Mouse (Mus musculus): ENCODE measurements at regions not wholly inside any gene's neighbourhood (a gene's known extent, or its start where the extent isn't known, plus 50 kb on each side); places are given as distances from the start of the nearest gene placed in this dataset.

DNA sequence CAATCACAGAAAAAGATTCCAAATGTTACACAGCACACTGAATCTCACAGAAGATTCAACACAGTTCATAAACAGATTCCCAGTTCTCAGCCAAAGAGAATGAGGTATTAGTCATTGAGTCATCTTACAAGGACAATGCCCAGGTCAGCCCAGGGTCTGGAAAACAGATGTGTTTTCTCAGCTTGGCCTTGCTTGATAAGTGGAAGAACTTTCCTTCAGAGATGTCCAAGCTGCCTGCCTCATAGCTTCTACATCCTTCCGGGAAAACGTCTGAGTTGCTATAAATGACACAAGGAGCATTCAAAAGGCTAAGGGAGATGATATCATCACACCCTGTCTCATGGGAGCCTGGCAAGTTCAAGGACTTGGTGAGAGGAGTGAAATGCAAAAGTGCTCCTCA is 139.9 kb upstream of the Pdzrn3 start:
- Histone ChIP-seq H3K27me3 (ENCODE audit: control insufficient read depth, insufficient read depth, low read length) (no peaks in the 10 kb centered on the region), H3K4me2 (replicated peaks; ENCODE audit: low read depth, low read length) (no peak overlapping the region), H3K4me3 (ENCODE audit: low read depth, low read length) (no peak overlapping the region), H3K4me1 (ENCODE audit: control insufficient read depth, insufficient read depth, low read length) (peaks cover 9% of the 10 kb centered on the region; the same call in 1 of the 2 replicates), H3K9ac (replicated peaks; ENCODE audit: low read depth, low read length) (no peak overlapping the region), H3K27ac (ENCODE audit: low read length) (no peak overlapping the region), H3K36me3 (ENCODE audit: control insufficient read depth, insufficient read depth, low read length) (no peaks in the 10 kb centered on the region), H3K9me3 (ENCODE audit: control insufficient read depth, low read depth, low read length) (no peaks in the 10 kb centered on the region)
- WGBS, result 39% methylated on average over 2 of the region's 2 CpGs
- ATAC-seq (ENCODE audit: insufficient number of reproducible peaks, insufficient read depth, low FRiP score, low read depth), result no peak

DNA sequence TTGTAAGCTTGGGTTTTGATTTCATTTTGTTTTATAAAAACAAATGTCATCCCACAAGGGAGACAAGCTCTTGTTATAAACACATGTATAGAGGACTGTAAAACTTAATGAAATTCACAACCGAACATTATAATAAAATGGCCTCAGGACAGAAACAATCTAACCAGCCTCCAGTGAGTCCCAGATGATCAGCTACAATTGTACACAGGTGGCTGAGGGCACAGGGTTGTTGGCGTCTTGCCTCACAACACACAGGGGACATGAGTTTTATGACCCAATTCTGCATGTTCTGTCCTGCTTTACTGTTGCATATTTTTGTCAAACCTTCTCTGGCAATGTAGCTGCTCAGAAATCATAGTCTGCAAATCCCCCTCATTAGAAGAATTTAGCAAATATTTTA is 136.0 kb upstream of the Pdzrn3 start:
- WGBS, result 82% methylated on average over 2 of the region's 2 CpGs

DNA sequence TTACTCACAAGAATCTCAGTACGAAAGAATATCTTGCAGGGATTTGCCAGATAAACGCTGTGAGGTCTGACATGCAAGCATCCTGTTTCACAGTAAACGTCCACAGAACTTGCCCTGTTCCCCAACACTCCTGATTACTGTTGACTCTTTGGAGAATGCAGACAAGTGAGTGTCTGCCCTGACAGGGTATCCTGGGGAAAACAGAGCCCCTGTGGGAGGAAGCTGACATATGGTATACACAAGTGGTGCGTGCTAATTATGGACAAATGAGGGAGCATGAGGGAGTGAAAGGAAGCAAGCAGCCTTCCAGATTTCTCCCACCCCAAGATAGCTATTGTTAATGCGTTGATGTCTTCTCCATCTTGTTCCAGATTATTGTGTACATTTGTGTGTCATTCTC is 124.5 kb upstream of the Pdzrn3 start:
- no peak overlapping the region for H3K4me3 ChIP-seq (ENCODE audit: low read depth, low read length)
- no peaks in the 10 kb centered on the region for H3K27me3 ChIP-seq (ENCODE audit: control insufficient read depth, insufficient read depth, low read length)
- WGBS, result 24% methylated on average over 5 of the region's 5 CpGs
- H3K4me1 ChIP-seq (ENCODE audit: control insufficient read depth, insufficient read depth, low read length), result no peaks in the 10 kb centered on the region; the same call in 1 of the 2 replicates
- no peak overlapping the region for H3K9ac ChIP-seq (replicated peaks; ENCODE audit: low read depth, low read length)
- H3K27ac ChIP-seq (ENCODE audit: low read length), result no peak overlapping the region
- no peak for ATAC-seq (ENCODE audit: insufficient number of reproducible peaks, insufficient read depth, low FRiP score, low read depth)
- no peaks in the 10 kb centered on the region for H3K9me3 ChIP-seq (ENCODE audit: control insufficient read depth, low read depth, low read length)
- no peak overlapping the region for H3K4me2 ChIP-seq (replicated peaks; ENCODE audit: low read depth, low read length)
- H3K36me3 ChIP-seq (ENCODE audit: control insufficient read depth, insufficient read depth, low read length), result no peaks in the 10 kb centered on the region

More for the DNA sequence above, 136.0 kb upstream of the Pdzrn3 start:
- H3K4me2 ChIP-seq (replicated peaks; ENCODE audit: low read depth, low read length), result no peak overlapping the region
- no peak for ATAC-seq (ENCODE audit: insufficient number of reproducible peaks, insufficient read depth, low FRiP score, low read depth)
- peaks cover under 1% of the 10 kb centered on the region; the same call in 1 of the 2 replicates for H3K4me1 ChIP-seq (ENCODE audit: control insufficient read depth, insufficient read depth, low read length)
- no peaks in the 10 kb centered on the region for H3K27me3 ChIP-seq (ENCODE audit: control insufficient read depth, insufficient read depth, low read length)
- H3K36me3 ChIP-seq (ENCODE audit: control insufficient read depth, insufficient read depth, low read length), result no peaks in the 10 kb centered on the region
- no peak overlapping the region for H3K9ac ChIP-seq (replicated peaks; ENCODE audit: low read depth, low read length)
- no peak overlapping the region for H3K27ac ChIP-seq (ENCODE audit: low read length)
- H3K4me3 ChIP-seq (ENCODE audit: low read depth, low read length), result no peak overlapping the region
- no peaks in the 10 kb centered on the region for H3K9me3 ChIP-seq (ENCODE audit: control insufficient read depth, low read depth, low read length)

DNA sequence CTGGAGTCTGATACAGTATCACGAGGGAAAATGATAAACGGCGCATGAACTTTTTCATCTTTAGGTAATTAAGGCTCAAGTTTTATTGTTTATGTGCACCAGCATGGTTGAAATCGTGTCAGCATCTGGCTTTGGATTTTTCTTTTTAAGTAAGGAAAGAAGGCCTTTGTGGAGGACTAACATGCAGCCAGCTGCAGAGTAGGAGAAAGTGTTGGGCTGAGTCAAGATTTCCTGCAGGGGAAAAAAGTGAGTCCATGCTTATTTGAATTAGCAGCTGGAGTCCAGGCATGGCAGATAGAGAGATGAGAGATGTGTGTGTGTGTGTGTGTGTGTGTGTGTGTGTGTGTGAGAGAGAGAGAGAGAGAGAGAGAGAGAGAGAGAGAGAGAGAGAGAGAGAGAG is 124.0 kb upstream of the Pdzrn3 start:
- Histone ChIP-seq H3K4me1 (ENCODE audit: control insufficient read depth, insufficient read depth, low read length) (no peaks in the 10 kb centered on the region; the same call in 1 of the 2 replicates), H3K4me2 (replicated peaks; ENCODE audit: low read depth, low read length) (no peak overlapping the region), H3K9ac (replicated peaks; ENCODE audit: low read depth, low read length) (no peak overlapping the region), H3K4me3 (ENCODE audit: low read depth, low read length) (no peak overlapping the region), H3K9me3 (ENCODE audit: control insufficient read depth, low read depth, low read length) (no peaks in the 10 kb centered on the region), H3K36me3 (ENCODE audit: control insufficient read depth, insufficient read depth, low read length) (no peaks in the 10 kb centered on the region), H3K27me3 (ENCODE audit: control insufficient read depth, insufficient read depth, low read length) (no peaks in the 10 kb centered on the region), H3K27ac (ENCODE audit: low read length) (no peak overlapping the region)
- no peak for ATAC-seq (ENCODE audit: insufficient number of reproducible peaks, insufficient read depth, low FRiP score, low read depth)
- WGBS, result 64% methylated on average over 4 of the region's 4 CpGs

DNA sequence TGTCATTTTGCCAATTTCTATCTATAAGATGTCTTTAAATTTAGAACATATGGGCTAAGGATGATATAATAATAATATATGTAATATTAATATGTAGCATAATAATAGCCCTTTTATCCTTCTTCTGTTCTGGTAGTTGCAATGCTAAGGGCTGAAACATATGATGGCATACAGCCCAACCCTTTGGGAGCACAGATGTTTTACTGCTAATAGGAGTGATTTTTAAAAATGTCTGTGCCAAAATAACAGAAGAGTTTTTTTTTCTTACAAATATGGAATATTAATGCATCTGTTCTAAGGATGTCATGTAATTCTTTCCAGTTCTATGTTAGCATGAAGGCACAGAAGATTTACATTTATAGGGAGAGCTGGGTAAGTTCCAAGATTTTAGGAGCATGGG is 122.5 kb upstream of the Pdzrn3 start:
- Histone ChIP-seq H3K36me3 (ENCODE audit: control insufficient read depth, insufficient read depth, low read length) (no peaks in the 10 kb centered on the region), H3K4me3 (ENCODE audit: low read depth, low read length) (no peak overlapping the region), H3K27ac (ENCODE audit: low read length) (no peak overlapping the region), H3K4me2 (replicated peaks; ENCODE audit: low read depth, low read length) (no peak overlapping the region), H3K9me3 (ENCODE audit: control insufficient read depth, low read depth, low read length) (no peaks in the 10 kb centered on the region), H3K27me3 (ENCODE audit: control insufficient read depth, insufficient read depth, low read length) (no peaks in the 10 kb centered on the region), H3K9ac (replicated peaks; ENCODE audit: low read depth, low read length) (no peak overlapping the region), H3K4me1 (ENCODE audit: control insufficient read depth, insufficient read depth, low read length) (no peaks in the 10 kb centered on the region; the same call in 1 of the 2 replicates)
- ATAC-seq (ENCODE audit: insufficient number of reproducible peaks, insufficient read depth, low FRiP score, low read depth), result no peak

DNA sequence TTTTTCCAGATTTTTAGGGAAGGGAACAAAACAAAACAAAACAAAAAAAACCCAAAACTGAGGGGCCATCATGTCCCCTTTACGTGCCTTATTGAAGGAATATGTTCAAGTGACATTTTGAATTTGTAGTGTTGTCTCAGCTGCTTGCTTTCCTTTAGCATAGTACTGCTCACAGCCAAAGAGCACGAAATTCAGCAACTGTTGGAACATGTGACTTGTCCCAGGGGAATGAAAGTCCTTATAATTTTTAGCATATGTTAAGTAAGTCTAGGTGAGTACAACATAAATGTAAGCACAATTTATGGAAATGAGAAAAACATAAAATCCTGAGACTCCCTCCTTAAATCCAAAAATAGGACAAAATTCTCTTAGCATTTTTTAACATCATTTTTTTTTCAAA is 110.8 kb upstream of the Pdzrn3 start:
- Histone ChIP-seq H3K27ac (ENCODE audit: low read length) (no peak overlapping the region), H3K36me3 (ENCODE audit: control insufficient read depth, insufficient read depth, low read length) (no peaks in the 10 kb centered on the region), H3K4me3 (ENCODE audit: low read depth, low read length) (no peak overlapping the region), H3K4me1 (ENCODE audit: control insufficient read depth, insufficient read depth, low read length) (peaks cover 4% of the 10 kb centered on the region; the same call in 1 of the 2 replicates), H3K9me3 (ENCODE audit: control insufficient read depth, low read depth, low read length) (no peaks in the 10 kb centered on the region), H3K4me2 (replicated peaks; ENCODE audit: low read depth, low read length) (no peak overlapping the region), H3K27me3 (ENCODE audit: control insufficient read depth, insufficient read depth, low read length) (no peaks in the 10 kb centered on the region), H3K9ac (replicated peaks; ENCODE audit: low read depth, low read length) (no peak overlapping the region)
- ATAC-seq (ENCODE audit: insufficient number of reproducible peaks, insufficient read depth, low FRiP score, low read depth), result no peak
- 56% methylated on average over 2 of the region's 2 CpGs for WGBS

DNA sequence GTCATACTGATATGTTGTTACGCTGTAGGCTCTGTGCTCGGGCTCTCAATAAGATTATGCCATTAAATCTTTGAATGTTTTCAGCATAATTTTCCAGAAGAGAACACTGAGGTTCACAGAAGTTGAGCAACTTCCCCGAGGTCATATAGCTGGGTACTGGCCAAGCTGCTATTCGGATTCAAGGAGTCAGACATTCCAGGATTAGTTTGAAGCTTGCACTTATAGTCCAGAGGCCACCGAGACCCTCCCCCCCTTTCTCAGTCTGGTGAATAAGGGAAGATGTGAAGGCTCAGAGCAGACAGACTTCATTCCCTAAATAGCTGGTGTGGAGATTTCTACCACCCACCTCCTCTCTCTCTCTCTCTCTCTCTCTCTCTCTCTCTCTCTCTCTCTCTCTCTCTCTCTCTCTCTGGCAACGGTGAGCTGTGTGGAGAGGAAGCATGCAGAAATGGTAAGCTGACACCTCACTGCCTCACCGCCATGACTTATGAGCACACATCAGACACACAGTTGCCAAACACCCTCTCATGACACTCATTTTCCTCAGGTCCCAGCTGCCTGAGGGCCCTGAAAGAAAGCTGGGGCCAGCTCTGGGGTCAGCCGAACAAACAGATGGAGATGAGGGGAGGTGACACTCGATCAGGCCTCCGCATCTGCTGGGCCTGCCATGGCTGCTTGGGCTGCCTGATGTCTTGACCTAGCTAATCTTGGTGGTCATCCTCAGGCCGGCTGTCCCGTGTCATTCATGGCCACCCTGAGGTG is 107.0 kb upstream of the Pdzrn3 start:
- ATAC-seq (ENCODE audit: insufficient number of reproducible peaks, insufficient read depth, low FRiP score, low read depth), result no peak
- H3K27ac ChIP-seq (ENCODE audit: low read length), result peak overlapping the region; percentile 15; the same call in 1 of the 2 replicates

DNA sequence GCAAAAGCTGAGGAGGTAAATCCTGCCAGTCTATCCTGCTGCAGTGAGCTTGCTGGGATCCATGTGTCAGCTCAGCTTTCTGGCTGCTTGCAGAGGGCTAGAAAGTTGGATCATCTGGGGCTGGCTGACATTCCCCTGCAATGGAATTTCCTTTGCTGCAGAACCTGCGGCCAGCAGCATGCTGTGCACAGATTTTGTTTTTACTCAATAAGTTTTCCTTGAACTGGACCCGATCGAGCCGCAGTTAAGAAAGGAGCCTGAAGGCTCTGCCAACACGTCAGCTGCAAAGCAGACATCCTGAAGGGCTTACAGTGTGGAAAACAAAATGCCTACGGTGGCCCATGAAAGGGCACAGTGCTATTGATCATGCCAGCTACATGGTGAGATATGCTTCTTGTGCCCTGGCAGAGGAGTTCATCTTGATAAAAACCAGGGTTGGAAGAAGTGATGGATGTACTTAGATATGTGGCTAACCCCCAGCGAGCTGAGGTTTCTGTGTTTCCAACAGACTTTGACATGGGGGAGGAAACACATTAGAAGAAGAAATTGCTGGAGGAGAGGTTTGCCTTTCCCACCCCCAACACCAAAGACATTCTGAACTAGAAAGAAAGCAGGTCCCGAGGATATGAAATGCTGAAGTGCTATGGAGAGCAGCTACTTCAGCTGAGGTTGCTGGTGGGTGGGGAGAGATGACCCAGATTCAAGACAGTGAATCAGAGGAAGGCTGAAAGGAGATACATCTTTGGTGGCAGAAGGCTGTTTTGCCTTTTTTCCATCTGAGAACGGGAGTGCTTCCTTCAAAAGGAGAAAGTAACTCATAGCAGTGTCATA is 105.2 kb upstream of the Pdzrn3 start:
- no peaks in the 10 kb centered on the region for H3K36me3 ChIP-seq (ENCODE audit: control insufficient read depth, insufficient read depth, low read length)
- no peaks in the 10 kb centered on the region for H3K27me3 ChIP-seq (ENCODE audit: control insufficient read depth, insufficient read depth, low read length)
- 30% methylated on average over 9 of the region's 9 CpGs for WGBS
- no peak overlapping the region for H3K4me3 ChIP-seq (ENCODE audit: low read depth, low read length)
- H3K27ac ChIP-seq (ENCODE audit: low read length), result peak overlapping the region; percentile 64; the same call in 1 of the 2 replicates
- ATAC-seq (ENCODE audit: insufficient number of reproducible peaks, insufficient read depth, low FRiP score, low read depth), result no peak
- H3K9me3 ChIP-seq (ENCODE audit: control insufficient read depth, low read depth, low read length), result no peaks in the 10 kb centered on the region
- H3K9ac ChIP-seq (replicated peaks; ENCODE audit: low read depth, low read length), result no peak overlapping the region
- H3K4me1 ChIP-seq (ENCODE audit: control insufficient read depth, insufficient read depth, low read length), result peaks cover 4% of the 10 kb centered on the region; the same call in 1 of the 2 replicates
- no peak overlapping the region for H3K4me2 ChIP-seq (replicated peaks; ENCODE audit: low read depth, low read length)

More for the DNA sequence above, 107.0 kb upstream of the Pdzrn3 start:
- H3K9me3 ChIP-seq (ENCODE audit: control insufficient read depth, low read depth, low read length), result no peaks in the 10 kb centered on the region
- no peaks in the 10 kb centered on the region for H3K36me3 ChIP-seq (ENCODE audit: control insufficient read depth, insufficient read depth, low read length)
- WGBS, result 34% methylated on average over 12 of the region's 12 CpGs
- no peak overlapping the region for H3K4me2 ChIP-seq (replicated peaks; ENCODE audit: low read depth, low read length)
- no peaks in the 10 kb centered on the region for H3K27me3 ChIP-seq (ENCODE audit: control insufficient read depth, insufficient read depth, low read length)
- H3K9ac ChIP-seq (replicated peaks; ENCODE audit: low read depth, low read length), result no peak overlapping the region
- peaks cover 4% of the 10 kb centered on the region; the same call in 1 of the 2 replicates for H3K4me1 ChIP-seq (ENCODE audit: control insufficient read depth, insufficient read depth, low read length)
- H3K4me3 ChIP-seq (ENCODE audit: low read depth, low read length), result no peak overlapping the region
